Mouse (Mus musculus) lung, postnatal 0 days (tissue): ENCODE results near the gene Rhob.

Source experiments
- CTCF ChIP-seq: IDR thresholded peaks from 2 replicates; pipeline ENCODE4 v1.5.1; 2016; ENCODE audit warnings: antibody characterized with exemption, mild to moderate bottlenecking
- EP300 ChIP-seq: IDR thresholded peaks from 2 replicates; pipeline ENCODE4 v1.6.1; 2016; ENCODE audit warnings: antibody characterized with exemption, mild to moderate bottlenecking, control low read depth

DNA sequence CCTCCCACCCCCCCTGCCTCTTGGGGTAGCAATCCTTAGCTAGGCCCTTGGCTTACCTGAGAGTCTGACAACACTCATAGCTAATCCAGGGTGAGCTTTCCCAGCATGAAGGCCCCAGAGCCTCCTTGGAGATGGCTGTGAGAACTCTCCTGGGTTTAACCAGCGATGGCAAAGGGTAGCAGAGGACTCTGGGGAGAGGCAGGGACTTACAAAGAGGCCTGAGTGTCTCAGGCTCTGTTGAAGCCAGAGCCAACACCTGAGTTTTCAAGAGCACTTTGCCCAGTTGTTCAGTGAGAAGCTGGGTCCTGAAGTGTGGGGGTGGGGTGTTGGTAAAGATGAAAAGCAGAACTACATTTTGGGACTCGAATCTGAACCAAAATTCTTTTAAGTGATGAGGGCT lies 44.8 kb downstream of the Rhob start:
- TF ChIP-seq CTCF (no peak), EP300 (0 out of 2 replicates have a peak, but pooled peaks have one; percentile 23)
